Mouse (Mus musculus) testis, postnatal 14 days (tissue): ENCODE results near the gene Them7.

Source experiments
- DNase-seq: peaks from one replicate; pipeline ENCODE4 v3.0.0; 2021; ENCODE audit warnings: low spot score

Gene Them7

DNA sequence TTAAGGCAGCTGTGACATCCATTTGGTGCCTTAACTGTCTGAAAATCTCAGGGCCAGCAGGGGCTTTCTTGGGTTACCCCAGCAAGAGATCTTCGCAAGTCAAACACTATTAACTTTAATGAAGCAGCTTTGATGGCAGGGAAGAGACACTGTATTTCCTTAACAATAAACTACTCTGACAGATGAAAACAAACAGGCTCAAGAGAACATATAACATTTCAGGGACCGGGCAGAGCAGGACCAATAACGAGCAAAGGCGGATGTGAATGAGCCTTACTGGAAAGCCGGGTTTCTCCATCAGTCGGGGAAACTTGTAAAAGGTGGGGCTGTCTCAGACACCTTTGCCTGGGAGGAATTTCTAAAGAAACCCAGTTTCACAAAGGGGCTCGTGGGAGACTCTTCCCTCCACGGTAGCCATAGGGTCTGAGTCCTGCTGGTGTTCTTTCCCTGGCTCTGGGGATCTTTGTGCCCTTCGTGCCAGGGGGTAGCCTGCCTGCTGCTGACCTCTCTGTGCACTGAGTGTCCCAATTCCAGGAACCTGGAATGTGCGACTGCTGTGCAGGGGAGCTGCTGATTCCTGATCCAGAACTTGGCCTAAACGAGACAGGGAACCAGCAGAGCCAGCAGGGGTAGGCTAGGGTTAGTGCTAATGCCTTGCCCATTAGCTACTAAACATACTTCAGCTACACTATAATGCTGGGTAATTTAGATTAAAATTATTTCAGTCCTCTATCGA is 11.4 kb downstream of the Them7 start:
- DNase-seq, result no peak

DNA sequence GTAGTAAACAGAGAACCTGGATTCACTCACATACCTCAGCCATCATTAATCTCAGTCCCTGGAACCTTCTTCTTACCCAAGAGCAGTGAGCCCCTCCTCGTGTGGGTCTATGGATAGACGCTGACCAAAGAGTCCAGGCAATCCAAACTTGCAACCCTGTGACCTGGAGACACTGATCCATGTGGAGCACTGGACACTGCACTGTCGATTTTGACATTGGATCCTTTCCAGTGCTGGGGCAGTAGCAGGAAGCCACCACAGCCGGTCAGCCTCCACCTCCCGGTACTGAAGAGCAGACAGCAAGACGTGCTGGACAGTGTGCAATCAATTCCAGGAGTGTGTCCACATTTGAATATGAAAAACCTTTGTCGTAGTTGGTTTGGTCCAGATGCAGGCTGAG is 13.3 kb downstream of the Them7 start:
- DNase-seq, result no peak

DNA sequence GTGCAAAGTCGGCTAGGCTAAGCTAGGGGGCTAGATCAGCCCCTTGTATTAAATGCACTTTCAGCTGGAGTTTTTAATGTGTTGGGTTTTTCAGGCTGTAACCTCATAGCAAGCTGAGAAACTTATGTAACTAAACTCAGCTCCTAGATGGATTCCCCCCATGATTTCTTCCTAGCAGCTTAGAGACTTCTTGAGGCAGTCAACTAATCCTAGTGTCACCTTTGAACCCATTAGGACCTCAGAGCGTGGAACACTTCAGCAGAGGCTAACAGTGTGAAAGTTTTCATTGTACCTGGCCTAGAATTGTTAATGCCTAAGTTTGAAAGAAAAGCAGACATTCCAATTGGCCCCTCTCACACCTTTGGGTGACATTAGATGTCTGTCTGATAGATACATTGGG is 13.7 kb downstream of the Them7 start:
- no peak for DNase-seq

DNA sequence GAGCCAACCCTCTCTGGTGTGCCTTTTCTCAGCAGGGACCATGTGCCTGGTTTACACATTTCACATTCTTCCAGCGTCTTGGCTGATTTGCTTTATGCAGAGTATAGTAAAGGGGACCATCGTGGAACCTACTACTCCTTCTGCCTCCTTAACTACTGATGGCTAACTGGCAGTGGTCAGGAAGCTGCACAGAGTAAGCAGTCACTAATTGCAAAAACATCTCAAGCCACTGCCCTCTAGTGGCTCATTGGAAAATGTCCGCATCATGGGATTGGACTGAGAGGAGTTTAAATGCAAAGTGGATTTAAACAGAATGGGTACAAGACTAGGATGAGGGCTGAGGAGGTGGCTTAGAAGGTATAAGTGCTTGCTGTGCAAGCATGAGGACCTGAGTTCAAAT is 14.7 kb downstream of the Them7 start:
- no peak for DNase-seq

DNA sequence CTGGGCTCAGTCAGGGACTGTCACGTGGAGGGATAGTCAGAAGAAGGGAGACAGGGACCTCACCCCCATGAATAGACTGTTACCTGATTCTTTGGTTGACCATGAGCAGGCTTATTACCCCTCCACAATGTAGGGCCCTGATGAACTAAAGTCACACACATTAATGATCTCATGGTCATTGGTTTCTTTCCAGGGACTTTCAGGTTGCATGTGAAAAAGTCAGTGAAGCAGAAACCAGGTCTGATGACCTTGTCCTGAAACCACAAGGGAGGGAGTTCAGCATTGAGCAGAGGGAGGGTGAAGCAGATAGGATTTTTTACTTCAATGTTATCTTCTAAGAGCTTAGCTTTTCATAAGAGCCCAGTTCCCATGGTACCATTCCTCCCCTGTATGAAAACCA is 16.5 kb downstream of the Them7 start:
- no peak for DNase-seq

DNA sequence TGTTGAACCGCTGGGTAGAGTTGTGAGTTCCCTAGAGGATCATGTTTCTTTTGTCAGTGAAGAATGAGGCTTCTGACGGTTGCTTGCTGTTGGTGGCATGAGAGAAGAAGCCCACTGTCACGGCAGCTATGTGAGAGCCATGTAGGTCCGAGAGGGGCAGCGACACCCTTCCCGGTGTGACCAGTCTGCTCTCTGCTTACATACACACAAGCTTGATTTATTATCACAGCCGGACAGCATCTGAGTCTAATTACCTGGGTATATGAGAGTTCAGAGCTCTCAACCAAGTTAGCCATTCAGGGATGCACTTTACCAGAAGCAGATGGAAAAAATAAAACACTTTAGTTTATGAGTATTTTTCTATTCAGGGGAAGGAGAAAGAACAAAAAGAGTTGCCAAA is 18.8 kb downstream of the Them7 start:
- DNase-seq, result no peak

DNA sequence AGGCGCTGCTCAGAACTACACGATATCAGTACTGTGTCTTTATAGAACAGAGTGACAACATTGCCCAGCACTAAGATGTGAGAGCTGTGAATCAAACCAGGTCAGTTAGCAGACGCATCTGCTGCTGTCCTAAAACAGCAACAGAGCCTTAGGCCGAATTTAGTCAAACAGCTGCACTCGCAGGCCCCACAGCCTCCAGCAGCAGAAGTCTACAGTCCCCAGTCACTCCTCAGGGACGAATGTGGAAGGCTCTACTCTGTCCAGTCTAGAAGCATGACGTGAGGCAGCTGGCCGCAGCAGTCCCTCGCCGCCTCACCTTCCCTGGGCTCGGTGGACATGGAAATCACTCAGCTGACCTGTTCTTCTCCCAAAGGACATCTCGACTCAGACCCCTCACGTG is 20.6 kb downstream of the Them7 start:
- DNase-seq, result no peak

DNA sequence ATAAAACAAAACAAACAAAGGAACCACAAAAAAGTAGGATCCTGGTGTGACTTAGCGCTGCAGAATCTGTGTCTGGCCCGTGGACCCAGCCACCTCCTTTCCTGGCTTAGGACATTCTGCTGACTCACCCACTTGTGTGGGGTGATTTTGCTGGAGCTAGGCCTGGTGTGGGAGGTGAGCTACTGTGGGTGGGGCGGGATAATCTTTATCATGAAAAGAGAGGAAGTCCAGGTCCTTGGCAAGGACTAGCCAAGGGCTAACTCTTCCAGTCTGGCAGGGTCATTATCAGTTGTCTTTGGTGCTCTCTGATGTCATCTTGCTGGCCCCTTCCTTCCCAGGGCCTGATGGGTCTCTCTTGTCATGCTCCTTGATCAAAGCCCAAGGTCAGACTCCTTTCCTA is 27.9 kb downstream of the Them7 start:
- DNase-seq, result peak; percentile 63

DNA sequence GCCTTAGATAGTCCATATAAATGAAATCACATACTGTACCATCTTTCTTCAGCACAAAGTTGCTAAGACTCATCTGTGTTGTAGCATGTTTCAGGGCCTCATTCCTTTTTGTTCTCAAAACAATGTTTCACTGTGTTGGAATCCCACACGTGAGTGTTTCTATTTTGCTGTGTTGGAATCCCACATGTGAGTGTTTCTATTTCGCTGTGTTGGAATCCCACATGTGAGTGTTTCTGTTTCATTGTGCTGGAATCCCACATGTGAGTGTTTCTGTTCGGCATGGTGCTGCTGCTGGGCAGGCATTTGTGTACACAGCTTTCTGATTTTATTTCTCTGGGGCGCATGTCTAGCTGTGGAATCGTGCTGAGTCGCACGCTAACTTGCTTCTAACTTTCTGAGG is 28.7 kb downstream of the Them7 start:
- DNase-seq, result no peak

DNA sequence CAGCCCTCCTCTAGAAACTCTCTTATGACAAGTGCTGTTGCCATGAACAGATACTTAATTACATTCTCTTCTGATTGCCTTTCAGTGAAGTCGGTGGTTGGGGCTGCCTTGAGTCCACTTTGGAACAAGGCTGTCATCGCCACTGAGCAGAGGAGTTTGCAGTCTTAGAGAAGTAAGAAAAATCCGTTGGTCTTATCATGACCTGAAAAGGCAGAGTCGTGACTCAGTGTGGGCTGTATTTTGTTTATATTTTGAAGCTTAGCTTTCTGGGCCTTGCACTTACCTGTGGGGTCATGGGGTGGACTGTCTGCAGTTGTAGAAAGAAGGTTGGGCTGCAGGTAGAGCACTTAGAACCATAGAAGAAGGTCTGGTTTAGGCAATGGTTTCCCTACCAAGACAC is 31.3 kb downstream of the Them7 start:
- DNase-seq, result no peak

DNA sequence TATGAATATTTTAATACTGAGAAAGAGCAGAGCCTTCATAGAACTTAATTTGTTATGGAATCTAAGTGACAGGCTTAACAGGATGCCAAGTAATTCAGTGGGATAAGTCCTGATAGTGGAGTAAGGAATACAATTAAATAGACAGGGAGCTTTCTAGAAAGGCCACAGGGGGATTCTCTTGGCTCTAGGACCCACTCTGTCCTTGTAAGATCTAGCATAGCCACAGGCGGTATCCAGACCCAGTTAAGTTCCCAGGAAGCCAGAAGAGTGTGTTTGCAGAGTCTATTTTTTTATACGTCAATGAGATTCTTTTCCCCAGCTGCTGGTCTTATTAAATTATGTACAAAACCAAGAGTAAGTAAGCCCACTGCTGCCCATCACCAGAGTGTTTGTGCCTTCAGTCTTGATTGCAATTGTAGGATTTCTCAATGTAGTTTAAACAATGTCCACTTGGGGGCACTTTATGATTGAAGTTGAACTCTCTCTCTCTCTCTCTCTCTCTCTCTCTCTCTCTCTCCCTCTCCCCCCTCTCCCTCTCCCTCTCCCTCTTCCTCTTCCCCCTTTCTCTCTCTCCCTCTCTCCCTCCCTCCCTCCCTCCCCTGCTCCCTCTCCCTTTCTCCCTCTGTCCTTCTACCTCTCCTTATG is 32.4 kb downstream of the Them7 start:
- no peak for DNase-seq

DNA sequence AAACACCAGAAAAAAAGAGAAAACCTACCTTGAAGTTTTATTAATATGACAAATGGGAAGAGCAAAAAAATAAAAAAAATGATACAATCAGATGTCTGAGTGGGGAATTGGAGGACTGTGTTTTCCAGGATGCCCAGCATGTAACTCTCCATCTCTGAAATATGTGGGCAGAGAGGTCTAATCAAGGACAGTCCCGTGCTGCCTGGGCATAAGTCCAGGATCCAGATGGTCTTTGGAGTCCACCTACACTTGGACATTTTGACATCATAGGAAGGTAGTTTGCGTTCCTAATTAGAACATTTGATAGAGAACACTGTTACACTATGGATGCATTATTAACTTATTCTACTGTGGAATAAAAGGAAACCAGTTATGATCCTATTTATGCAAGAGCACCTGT is 33.3 kb downstream of the Them7 start:
- DNase-seq, result no peak

DNA sequence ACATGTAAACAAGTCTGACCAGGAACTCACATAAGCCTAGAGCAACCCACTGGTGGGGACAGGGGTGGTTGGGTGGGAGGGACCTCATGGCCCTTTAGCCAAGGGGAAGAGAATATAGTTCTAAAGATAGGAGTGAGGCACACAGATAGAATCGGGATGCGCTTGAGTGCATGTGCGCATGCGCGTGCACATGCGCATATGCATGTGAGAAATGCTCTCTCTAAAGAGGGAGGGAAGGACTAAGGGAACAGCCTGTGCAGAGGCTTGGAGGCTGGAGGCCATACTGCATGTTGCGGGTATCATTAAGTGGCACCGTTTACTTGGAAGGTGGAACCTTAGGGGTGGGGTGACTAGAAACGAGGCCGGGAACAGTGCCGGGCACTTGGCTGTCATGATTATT is 37.2 kb downstream of the Them7 start:
- DNase-seq, result no peak

DNA sequence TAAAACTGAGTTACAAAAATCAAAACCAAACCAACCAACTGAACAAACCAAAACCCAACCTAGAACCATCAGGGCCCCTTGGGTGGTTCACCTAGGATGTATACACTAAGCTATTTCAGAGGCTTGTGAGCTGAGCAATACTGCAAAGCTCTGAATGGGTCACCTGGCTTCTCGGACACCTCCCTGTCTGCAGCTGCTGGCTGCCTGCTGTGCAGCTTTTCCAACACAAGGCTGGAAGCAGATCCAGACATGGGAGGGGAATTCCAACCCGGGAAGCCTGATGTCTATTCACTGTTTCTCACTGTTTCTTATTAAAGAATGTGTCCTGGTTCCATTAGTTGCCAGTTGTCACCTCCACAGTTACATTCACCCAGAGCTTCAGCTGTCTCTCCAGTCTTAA is 39.1 kb downstream of the Them7 start:
- DNase-seq, result no peak

DNA sequence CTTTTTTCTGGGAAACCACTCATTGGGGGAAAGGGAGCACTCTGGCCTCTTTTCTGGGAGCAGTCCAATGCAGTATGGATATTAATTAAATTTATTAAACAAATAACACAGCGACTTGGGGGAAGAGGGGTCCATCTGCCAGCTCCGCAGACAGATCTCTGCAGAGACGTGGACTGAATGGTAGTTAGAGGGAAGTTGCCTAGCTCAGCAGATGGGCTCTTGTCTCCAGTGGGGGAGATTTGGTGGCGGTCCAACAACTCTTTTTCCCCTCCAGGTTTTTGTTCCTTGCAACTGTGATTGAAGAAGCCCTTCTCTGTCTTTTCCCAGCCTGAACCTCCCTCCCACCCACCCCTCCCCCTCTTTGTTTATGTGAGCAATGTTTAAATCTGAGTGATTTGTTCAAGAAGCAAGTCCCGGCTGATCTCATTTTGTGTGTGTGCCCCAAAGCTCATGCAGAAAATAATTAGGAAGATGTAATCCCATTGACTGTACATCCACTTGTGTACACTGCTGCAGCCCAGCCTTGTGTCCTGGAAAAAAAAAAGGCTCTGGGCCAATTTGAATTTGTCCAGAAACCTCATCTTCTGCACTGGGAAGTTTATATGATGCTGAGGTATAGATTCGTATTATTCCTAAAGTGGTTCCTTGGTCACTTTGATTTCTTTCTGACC is 58.4 kb downstream of the Them7 start:
- no peak for DNase-seq

DNA sequence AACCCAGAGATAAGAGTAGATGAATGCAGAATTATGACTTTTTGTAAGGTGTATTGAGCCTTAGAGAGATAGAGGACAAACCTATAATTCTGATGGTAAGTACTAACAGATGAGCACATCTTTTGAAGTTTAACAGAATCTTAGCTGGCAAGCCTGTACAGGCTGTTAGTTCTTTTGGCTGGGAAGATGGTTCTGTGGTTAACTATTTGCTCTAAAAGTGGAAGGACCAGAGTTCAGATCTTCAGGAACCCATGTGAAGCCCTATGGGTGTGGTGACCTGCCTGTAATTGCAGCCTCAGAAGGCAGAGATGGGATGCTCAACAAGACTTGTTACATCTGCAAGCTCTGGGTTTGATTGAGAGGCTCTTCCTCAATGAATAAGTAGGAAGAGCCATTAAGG is 59.7 kb downstream of the Them7 start:
- DNase-seq, result no peak

DNA sequence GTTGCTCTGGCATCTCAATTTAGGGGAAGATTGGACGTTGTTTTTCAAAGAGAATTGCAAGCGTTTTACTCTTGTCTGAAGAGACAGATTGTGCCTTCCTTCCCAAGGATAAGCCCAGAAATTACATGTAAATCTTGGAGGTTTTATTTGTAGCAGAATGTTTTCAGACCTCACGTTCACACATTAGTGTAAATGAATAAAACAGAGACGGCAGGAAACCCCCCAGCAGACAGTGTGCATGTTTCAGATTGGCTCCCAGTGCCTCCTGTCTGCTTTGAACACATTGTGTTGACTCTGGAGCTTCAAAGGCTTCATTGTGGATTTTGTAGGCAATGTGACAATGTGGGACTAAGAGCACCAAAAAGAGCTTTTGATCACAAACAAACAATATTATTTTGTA is 60.7 kb downstream of the Them7 start:
- no peak for DNase-seq

DNA sequence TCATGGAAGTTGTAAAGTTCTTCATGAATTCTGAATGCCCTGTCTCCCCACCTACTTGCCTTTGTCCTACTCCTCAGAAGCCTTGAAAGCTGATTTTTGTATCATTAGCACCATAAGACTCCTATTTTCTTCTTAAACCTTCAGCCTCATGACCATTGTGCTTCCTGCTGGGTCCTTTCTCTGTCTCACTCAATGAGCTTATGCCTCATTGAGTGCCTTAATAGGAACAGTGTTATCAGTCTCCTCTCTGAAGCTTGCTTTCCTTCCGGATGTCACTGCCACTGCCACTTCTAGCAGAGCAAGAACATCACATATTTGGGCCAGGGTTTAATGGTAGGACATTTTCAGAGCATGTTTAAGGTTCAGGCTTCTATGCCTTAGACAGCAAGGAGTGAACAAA is 71.7 kb downstream of the Them7 start:
- DNase-seq, result no peak

DNA sequence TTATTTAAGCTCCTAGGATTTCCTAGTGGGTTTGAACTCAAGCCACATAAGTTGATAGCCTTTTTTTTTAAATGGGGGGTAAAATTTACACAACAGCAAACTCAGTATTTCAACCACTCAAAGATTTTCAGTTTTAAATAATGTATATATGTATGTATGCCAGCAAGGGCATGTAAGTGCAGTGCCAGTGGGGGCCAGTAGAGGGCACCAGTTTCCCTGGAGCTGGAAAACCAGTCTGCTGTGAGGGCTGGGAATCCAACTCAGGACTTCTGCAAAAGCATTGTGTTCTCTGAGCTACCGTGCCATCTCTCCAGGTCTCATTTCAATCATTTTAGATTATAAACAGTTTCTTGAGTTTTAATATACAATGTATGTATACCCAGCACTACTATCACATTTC is 74.8 kb downstream of the Them7 start:
- DNase-seq, result no peak

DNA sequence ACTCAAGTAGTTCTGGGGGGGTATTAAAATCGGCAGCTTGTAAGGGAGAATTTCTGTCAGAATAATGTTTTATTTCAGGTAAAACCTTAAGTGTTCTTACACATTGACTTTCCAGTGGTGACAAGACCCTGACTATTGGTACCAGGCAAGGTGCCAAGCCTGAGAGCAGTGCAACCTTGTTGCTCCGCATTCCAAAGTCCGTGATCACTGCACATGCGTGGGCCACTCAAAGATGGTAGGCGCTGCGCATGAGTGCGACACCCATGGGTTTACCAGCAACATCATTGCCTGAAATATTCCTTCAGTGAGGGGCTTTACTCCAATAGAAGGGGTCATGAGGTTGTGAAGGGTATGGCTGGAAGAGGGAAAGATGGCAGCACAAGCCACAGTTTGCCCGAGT is 77.0 kb downstream of the Them7 start:
- DNase-seq, result no peak

DNA sequence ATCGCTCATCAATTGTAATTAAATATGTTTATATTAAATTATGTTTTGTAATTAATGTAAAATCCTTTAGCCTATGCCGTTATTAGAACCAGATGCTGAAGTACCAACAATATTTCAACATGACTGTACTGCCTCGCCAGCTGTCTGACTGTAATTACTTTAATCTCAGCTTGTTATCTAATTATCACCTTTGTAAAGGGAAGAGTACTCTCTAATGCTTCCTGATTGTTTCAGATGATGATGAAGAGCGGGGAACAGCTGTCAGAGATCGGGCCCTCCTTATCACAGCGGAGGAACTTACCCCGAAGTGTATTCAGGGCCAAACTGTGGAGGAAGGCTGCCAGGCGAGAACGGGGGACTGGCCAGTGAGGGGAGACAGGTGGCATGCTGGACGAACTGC is 77.4 kb downstream of the Them7 start:
- DNase-seq, result no peak

DNA sequence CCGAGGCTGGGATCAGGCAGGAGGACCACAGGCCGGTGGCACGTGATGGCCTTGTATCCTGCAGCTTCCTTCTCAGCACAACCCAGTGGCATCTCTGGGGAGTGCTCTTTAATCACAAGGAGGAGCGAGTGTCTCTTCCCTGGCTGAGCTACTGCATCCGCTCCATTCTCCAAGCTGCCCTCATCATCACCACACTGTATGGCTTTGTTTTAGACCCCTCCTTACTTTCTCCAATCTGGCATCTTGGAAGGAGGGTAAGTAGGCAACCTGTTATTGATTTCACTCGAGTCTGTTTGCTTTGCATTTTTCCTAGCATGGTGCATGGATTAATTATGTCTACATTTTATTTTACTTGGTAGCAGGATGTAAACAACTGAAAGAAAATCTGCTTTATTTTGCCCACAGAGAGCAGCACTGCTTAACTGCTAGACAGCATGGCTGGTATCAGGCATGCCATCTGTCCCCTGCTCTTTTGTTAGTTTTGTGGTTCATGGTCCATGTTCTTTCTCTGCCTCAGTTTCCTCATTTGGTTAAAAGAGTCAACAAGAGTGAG is 79.9 kb downstream of the Them7 start:
- no peak for DNase-seq

DNA sequence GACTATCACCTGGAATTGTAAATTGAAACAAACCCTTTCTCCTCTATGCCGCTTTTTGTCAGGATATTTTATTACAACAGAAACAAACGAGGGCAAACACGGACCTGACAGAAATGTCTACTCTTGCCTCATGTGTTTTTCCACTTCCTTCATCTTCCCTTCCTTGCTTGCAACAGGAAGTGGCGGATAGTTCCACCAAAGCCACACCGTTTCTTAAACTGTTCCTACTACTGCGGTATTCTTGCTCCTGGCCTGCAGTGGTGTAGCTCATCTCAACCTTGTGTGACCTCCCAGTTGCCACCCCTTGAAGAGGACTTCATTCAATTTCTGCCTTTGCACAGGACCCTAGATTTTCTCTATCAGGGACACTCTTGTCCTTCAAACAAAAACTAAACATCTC is 81.8 kb downstream of the Them7 start:
- DNase-seq, result no peak
